Mouse (Mus musculus) kidney, adult 18-20 months (tissue): ENCODE results near the gene Zyx.
A peak's percentile ranks its signal among the peaks of the same experiment; 100 is the strongest.

ENCODE experiments used
- DNase-seq: peaks from one replicate; pipeline ENCODE4 v3.0.0; 2021

Gene Zyx

DNA sequence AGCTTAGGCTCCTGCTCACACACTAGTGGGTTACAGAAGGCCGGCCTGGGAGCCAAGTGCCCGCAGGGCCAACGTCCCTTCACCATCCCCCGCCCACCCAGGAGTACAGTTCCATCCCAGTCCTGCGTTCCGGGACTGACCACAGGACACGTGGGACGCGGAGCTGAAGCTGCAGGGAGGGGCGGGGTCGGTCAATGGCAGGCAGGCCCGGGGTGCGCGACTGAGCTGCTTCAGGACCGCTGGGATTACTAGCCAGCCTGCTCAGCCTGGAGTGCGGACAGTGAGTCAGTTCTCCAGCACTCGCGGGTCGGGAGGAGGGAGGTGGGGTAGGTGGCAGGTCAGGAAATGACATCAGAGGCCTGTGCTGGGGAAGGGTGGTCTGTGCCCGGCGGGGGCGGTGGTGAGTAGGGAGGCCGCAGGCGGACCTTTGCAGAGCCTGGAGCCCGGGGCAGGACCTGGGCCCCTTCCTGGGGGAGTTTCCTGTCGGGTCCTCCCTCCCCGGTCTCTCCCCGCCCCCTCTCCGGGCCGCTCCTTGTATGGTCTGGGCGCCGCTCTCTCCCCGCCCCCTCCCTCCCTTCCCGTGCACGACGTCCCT is at the start of gene Zyx:
TSS of gene Zyx (plus strand) at position 205 of the 595 bp plus-strand sequence.
- peak; percentile 91 for DNase-seq

- no peak for DNase-seq
Observed at GRCm38 (mm10) chr6:42309816-42310378, 39.5 kb upstream of the Zyx start.

- DNase-seq: no peak
Observed at GRCm38 (mm10) chr6:42310427-42311053, 38.9 kb upstream of the Zyx start.

GRCm38 (mm10) chr6:42318293-42318692 is 31.1 kb upstream of the Zyx start:
- DNase-seq: no peak

GRCm38 (mm10) chr6:42323371-42324066 is 25.9 kb upstream of the Zyx start:
- DNase-seq: no peak

DNA sequence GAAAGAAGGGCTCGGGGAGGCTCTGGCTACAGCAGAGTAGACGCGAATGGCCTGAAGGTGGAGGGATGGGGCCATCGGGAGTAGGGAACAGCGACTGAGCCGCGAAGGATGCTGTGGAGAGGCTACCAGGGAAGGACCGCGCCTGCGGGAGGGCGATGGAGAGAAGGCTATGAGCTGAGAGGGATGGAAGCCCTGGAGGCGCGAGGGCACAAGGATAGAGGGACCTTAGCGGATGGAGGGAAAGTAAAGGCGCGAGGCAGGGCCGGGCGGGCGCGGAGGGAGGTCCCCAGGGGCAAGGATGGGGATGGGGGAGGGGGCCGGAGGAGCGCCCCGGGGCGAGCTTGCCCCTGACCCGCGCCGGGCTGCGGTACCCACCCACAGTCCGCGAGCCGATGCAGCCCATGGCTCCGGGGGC is 25.4 kb upstream of the Zyx start:
- no peak for DNase-seq

DNA sequence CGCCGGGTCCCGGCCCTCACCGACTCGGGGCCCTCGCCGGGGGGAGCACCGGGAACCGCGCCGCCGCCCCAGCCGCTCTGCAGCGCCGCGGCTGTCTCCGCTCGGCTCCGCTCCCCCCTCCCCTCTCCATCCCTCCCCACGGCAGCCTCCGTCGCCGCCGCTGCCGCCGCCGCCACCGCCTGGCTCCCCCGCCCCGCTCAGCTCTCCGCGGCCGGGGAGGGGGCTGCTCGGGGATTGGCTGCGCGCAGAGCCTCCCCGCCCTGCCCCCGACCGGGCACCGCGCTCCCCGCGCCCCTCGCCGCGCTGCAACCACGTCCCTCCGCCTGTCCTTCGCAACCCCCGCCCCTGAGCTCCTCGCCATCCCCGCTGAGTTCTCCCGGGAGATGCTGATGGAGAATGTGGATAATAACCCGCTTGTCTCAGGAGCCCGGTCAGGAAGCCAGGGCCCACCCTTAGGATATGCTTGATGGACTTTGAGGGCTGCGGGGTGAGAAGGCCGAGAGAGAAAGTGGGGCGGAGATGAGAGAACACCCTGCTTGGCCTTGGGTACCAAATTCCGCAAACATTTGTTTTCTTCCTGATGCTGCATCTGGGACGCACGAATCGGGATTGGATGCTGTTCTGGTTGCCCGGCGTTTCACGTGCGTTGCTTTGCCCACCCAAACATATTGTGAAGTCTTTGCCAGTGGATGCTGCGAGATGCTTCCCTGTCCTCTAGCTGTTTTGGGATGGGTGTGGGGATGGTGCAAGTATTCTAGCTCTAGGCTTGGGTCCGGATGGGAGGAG is 24.8 kb upstream of the Zyx start, which contains the start of gene Fam131b:
TSS of gene Fam131b (minus strand) at position 162 of the 786 bp plus-strand sequence.
- DNase-seq: peak; percentile 22

GRCm38 (mm10) chr6:42325268-42325609 is 24.2 kb upstream of the Zyx start:
- DNase-seq: peak; percentile 81

DNA sequence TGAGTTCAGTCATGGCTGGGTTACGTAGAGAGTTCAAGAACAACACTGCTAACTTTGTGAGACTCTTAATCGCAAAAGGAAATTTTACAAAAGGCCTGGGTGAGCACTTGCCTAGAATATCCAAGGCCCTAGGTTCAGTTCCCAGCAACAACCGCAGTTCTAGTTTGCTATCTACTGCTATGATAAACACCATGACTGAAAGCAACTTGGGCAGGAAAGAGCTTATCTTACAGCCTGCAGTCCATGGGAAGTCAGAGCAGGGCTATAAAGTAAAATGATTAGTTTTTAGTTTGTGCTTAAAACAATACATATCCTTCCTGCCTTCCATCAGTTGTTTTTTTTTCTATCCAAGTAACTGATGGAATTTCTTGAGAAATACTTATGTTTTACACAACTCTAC is 22.9 kb upstream of the Zyx start:
- no peak for DNase-seq

- no peak for DNase-seq
Observed at GRCm38 (mm10) chr6:42328757-42329156, 20.7 kb upstream of the Zyx start.

DNA sequence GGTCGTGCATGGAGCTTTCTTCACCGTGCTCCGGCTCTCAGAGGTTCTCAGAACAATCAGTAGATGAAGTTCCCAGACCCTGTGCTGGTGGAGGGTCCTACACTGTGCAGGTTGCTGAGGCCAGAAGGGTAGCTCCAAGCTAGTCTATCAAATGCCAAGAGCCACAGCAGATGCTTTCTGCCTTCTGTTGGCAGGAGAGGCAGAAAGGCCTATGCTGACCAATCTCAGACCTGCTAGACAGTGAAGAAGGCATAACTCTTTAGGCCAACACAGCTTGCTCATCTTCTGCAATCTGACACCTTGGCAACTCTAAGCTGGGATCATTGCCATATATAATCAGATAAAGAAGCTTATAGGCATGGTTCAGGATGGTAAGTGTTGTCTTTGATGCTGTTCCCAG is 19.2 kb upstream of the Zyx start:
- no peak for DNase-seq

DNA sequence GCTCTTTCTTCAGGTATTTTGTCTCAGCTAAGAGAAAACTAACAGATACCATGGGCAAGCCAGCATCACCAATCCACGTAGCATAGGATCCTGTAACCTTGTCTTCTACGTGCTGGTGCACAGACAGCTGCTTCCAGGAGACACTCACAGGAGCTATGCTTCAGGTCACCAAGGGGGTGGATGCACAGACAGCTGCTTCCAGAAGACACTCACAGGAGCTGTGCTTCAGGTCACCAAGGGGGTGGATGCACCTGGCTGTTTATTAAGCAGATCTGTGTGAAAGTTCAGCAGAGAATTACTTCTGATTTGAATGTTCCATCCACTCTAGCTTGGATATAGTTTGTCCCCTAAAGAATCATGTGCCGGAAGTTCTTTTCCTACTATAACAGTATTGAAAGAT is 18.5 kb upstream of the Zyx start:
- no peak for DNase-seq

GRCm38 (mm10) chr6:42339189-42339588 is 10.2 kb upstream of the Zyx start:
- no peak for DNase-seq

DNA sequence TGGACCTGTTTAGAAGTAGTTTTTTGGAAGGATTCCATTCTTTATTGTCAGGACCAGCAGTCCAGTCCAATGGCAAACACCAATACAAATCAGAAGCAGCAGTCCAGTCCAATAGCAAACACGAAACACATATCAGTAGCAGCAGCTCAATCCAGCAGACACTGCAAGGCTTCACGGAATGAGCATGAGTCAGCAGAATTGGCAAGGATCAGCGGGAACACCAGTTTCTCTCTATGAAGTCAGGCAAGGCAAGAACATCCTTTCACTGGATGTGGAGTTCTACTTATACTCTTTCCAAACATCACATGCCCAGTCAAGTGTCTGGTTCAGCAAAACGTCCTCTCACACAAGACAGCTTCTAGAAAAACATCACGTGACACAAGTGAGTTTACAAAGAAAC is 9.4 kb upstream of the Zyx start:
- DNase-seq: no peak

DNA sequence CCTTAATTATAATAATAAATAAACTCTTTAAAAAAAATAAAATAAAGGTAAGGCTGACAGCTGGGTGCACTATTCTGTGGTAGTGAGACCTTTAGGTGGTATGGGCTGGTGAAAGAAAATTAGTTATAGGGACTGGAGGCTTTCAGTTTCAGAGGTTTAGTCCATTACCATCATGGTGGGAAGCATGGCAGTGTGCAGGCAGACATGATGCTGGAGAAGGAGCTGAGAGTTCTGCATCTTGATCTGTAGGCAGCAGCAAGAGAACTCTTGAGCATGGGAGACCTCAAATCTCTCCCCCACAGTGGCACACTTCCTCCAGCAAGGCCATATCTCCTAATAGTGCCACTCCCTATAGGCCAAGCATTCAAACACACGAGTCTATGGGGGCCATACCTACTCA is 7.3 kb upstream of the Zyx start:
- DNase-seq: no peak

GRCm38 (mm10) chr6:42343361-42344120 is 5.9 kb upstream of the Zyx start:
- no peak for DNase-seq

DNA sequence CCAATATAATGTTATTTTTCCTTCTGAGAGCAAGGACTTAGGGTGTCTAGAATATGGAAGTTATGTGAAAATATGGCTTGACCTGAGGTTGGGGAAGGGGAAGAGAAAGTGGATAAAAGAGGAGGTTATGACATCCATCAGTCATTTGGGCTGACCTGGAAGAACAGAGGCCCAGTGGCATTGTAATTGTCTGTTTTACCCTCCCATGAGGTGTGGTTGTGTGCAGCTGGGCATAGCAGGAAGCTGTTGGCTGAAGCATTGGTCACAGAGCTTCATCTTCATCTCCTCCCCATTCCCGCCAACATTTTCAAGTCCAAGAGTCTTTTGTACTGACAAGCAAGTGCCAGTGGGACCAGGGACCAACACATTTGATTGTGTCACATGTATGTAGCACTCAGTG is 5.2 kb upstream of the Zyx start:
- DNase-seq: no peak

DNA sequence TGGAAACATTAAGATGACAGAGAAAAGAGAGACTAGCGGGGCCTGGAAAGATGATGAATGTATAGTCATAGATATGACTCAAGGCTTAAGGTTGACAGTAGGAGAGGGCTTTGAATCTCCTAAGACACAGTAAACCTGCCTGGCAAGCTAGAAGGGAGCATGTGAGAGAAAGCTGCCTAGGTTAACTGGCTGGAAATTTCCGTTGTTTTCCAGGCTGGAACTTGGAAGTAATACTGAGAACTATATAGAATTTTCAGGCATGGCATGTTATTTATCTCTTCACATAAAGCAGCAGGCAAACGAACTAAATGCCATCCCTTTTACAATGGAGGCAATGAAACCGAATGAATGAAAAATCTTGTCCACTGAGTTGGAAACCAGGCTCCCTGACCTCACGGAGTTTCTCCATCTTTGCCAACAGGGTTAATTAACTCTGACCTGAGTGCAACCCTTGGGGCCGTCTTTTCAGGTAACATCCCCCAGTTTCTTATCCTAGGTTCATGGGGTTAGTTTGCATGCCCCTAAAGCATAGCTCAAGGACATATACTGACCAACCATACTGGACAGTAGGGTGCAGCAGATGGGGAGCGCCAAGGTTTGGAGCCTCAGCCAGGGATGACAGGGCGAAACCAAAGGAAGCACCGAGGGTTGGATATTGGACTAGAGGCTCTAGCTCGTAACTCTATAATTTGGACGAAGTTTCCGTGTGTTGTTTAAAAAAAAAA is 987 bp upstream of the Zyx start:
- no peak for DNase-seq

- peak; percentile 80 for DNase-seq
Observed at GRCm38 (mm10) chr6:42349006-42349425, 414 bp upstream of the Zyx start.

- peak; percentile 93 for DNase-seq
Observed at GRCm38 (mm10) chr6:42350021-42350967, 864 bp downstream of the Zyx start.
